Mouse (Mus musculus): ENCODE results near the gene Stxbp1.

GRCm38 (mm10) chr2:32798251-32798962, 48.6 kb downstream of the Stxbp1 start:
- TF ChIP-seq CTCF (IDR thresholded peaks at IDR 0.05; ENCODE audit: low read depth), result no peak
- TF ChIP-seq EP300 (IDR thresholded peaks at IDR 0.05; ENCODE audit: low read depth), result no peak

Data from liver, postnatal 0 days (tissue).